Mouse (Mus musculus): Measurements from ENCODE around the gene Nup160. TPM values are rescaled to one million over a fixed set of nuclear protein-coding genes. Genes with fewer than 3 reads are reported as not detected.

Gene Nup160
- polyA plus RNA-seq, 1 experiment from 2014 or later: 16.2 TPM

DNA sequence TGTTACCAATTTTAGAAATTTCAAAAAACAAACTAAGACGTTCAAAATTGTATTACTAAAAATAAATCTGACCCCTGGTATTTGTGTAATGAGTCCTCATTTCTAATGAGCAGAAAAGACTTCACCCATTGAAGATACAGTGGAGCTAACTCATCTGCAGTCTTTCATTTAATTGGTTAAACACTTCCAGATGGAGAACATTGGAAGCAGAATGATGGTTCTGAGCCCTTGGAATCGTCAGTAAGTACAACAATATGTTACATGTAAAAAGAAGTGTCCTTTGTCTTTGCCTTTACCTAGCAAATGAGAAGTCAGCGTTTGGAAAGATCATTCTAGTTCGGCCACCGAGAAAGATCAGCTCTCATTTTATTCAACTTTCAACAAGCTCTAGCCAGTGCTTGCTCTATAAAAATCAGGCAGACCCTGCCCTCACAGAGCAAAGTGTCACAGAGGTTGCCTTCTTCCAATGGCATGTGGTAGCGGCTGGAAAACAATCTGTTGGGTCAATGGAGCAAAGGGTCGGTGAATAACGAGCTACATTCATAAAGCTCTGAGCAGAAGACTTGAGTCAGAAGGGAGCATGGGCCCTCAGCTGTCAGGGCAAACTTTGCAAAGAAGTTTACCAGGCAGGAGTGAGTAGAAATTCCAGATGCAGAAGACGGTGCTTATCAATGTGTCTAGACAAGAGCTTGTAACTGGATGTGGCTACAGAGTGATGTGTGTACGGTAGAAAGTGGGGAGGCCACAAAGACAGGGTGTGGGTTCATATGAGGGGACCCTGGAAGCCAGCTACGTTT is 10.2 kb upstream of the Nup160 start:
- Histone ChIP-seq H3K4me1 (replicated peaks) (peaks cover 10% of the 10 kb centered on the region; the same call in 1 of the 2 replicates), H3K4me2 (no peak overlapping the region; the same call in 1 of the 2 replicates), H3K9ac (no peak overlapping the region), H3K36me3 (no peaks in the 10 kb centered on the region), H3K27me3 (no peaks in the 10 kb centered on the region), H3K4me3 (no peak overlapping the region), H3K27ac (no peak overlapping the region), H3K9me3 (replicated peaks) (0 out of 2 replicates have a peak, but pooled peaks cover 4% of the 10 kb centered on the region)
- WGBS: 47% methylated on average over 11 of the region's 11 CpGs
- ATAC-seq (replicated peaks; ENCODE audit: insufficient number of reproducible peaks, insufficient read depth, low FRiP score, low read depth): no peak

DNA sequence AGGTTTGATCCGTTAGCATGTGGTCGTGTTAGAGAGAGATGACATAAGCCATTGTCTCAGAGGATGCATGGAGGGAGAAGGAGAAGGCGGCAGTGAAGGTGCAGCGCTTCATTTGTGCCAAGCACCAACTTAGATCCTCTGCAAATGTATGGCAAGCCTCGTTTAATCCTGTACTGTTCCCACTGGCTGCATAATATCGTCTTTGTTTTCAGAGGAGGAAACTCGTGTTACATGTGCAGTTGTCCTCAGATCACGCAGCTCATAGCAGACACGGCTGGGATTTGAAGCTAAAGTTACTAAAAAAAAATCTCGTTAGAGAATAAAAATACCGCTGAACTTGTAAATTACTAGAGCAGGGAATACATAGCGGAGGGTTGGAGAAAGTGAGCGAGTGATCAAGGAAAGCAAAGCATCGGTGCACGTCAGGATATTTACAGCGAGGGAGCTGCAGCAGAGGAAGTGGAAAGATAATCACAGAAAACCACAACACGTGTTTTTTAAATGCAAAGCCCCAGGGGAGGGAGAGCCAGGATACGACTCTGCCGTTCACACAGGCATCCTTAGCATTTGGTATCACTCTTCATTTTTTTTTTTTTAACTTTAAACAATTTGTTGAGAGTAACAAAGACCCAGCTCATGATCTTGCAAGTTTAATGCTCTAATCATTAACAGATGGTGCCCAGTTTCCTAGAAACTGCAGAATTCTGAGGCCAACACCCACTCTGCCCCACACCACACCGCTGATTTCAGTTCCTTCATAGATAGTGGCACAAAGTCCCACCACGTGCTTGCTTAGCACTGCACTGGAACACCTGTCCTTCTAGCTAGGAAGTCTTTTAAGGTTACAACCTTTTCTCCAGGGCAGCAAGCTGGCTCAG is 9.4 kb upstream of the Nup160 start:
- WGBS: 26% methylated on average over 21 of the region's 21 CpGs
- ATAC-seq (replicated peaks; ENCODE audit: insufficient number of reproducible peaks, insufficient read depth, low FRiP score, low read depth): no peak; the same call in 1 of the 2 replicates
- no peak overlapping the region for H3K9ac ChIP-seq
- peak overlapping the region; percentile 43 for H3K4me2 ChIP-seq
- no peaks in the 10 kb centered on the region for H3K27me3 ChIP-seq
- 0 out of 2 replicates have a peak, but pooled peaks cover 4% of the 10 kb centered on the region for H3K9me3 ChIP-seq (replicated peaks)
- no peaks in the 10 kb centered on the region for H3K36me3 ChIP-seq
- H3K4me3 ChIP-seq: 0 out of 2 replicates have a peak overlapping the region, but pooled peaks have one; percentile 4
- H3K4me1 ChIP-seq (replicated peaks): peaks cover 10% of the 10 kb centered on the region; the same call in 1 of the 2 replicates
- no peak overlapping the region for H3K27ac ChIP-seq

GRCm38 (mm10) chr2:90670343-90670742 is 6.7 kb upstream of the Nup160 start:
- Histone ChIP-seq H3K27ac (no peak overlapping the region), H3K9me3 (replicated peaks) (0 out of 2 replicates have a peak, but pooled peaks cover 4% of the 10 kb centered on the region), H3K4me3 (no peak overlapping the region), H3K9ac (no peak overlapping the region), H3K27me3 (no peaks in the 10 kb centered on the region), H3K4me2 (no peak overlapping the region), H3K4me1 (replicated peaks) (peaks cover 10% of the 10 kb centered on the region; the same call in 1 of the 2 replicates), H3K36me3 (no peaks in the 10 kb centered on the region)
- 70% methylated on average over 6 of the region's 6 CpGs for WGBS
- no peak for ATAC-seq (replicated peaks; ENCODE audit: insufficient number of reproducible peaks, insufficient read depth, low FRiP score, low read depth)

DNA sequence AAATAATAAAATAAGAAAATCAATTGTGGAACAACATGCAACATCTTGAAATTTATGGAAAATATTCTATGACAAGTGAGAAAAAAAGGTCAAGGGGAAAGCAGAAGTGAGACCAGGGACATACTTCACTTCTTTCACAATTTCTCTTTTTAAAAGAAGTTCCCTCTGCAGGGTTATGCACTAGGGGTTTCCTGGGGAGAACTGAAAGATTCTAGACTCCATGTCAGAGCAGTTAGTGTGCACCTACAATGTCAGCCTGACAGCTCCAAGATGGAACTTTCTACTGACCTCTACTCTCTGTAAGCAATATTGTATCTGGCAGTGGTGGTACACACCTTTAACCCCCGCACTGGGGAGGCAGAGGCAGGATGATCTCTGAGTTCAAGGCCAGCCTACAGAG is 3.7 kb upstream of the Nup160 start:
- Histone ChIP-seq H3K9ac (no peak overlapping the region), H3K9me3 (replicated peaks) (0 out of 2 replicates have a peak, but pooled peaks cover 4% of the 10 kb centered on the region), H3K36me3 (no peaks in the 10 kb centered on the region), H3K27me3 (no peaks in the 10 kb centered on the region), H3K4me1 (replicated peaks) (peaks cover under 1% of the 10 kb centered on the region; the same call in 1 of the 2 replicates), H3K4me2 (no peak overlapping the region), H3K27ac (no peak overlapping the region), H3K4me3 (no peak overlapping the region)
- WGBS: 89% methylated on average over 1 of the region's 1 CpGs
- ATAC-seq (replicated peaks; ENCODE audit: insufficient number of reproducible peaks, insufficient read depth, low FRiP score, low read depth): no peak

GRCm38 (mm10) chr2:90674555-90674954 is 2.5 kb upstream of the Nup160 start:
- no peak overlapping the region for H3K4me2 ChIP-seq
- no peaks in the 10 kb centered on the region for H3K36me3 ChIP-seq
- H3K27ac ChIP-seq: no peak overlapping the region
- no peak for ATAC-seq (replicated peaks; ENCODE audit: insufficient number of reproducible peaks, insufficient read depth, low FRiP score, low read depth)
- H3K9ac ChIP-seq: no peak overlapping the region
- H3K4me3 ChIP-seq: no peak overlapping the region
- H3K4me1 ChIP-seq (replicated peaks): peaks cover under 1% of the 10 kb centered on the region
- no peaks in the 10 kb centered on the region for H3K27me3 ChIP-seq
- 93% methylated on average over 2 of the region's 2 CpGs for WGBS
- 0 out of 2 replicates have a peak, but pooled peaks cover 4% of the 10 kb centered on the region for H3K9me3 ChIP-seq (replicated peaks)

DNA sequence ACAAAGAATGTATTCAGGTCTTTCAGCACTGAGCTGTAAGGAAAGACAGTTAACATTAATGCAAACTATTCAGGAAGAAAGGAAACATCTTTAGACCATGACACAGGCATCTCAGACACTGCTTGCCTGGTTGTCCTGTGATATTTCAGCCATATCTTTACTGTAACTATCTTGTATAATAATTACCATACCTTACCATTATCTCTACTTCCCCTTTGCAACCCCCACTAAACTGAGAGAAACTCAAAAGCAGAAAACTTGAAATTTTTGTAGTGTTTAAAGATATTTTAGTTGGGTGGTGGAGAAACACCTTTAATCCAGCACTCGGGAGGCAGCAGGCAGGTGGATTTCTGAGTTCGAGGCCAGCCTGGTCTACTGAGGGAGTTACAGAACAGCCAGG is 1.5 kb upstream of the Nup160 start:
- Histone ChIP-seq H3K9me3 (replicated peaks) (no peaks in the 10 kb centered on the region), H3K27ac (no peak overlapping the region), H3K27me3 (no peaks in the 10 kb centered on the region), H3K4me3 (no peak overlapping the region), H3K36me3 (no peaks in the 10 kb centered on the region), H3K9ac (no peak overlapping the region), H3K4me1 (replicated peaks) (peaks cover 10% of the 10 kb centered on the region), H3K4me2 (no peak overlapping the region)
- WGBS: 67% methylated on average over 2 of the region's 2 CpGs
- no peak for ATAC-seq (replicated peaks; ENCODE audit: insufficient number of reproducible peaks, insufficient read depth, low FRiP score, low read depth)

GRCm38 (mm10) chr2:90678256-90679060 is 1.4 kb downstream of the Nup160 start:
- no peaks in the 10 kb centered on the region for H3K27me3 ChIP-seq
- peak overlapping the region; percentile 78 for H3K9ac ChIP-seq
- H3K4me3 ChIP-seq: peak overlapping the region; percentile 68
- H3K4me1 ChIP-seq (replicated peaks): peaks cover 13% of the 10 kb centered on the region
- no peaks in the 10 kb centered on the region for H3K9me3 ChIP-seq (replicated peaks)
- peak overlapping the region; percentile 96 for H3K27ac ChIP-seq
- H3K36me3 ChIP-seq: peaks cover 12% of the 10 kb centered on the region; the same call in 1 of the 2 replicates
- 31% methylated on average over 26 of the region's 26 CpGs for WGBS
- ATAC-seq (replicated peaks; ENCODE audit: insufficient number of reproducible peaks, insufficient read depth, low FRiP score, low read depth): peak; percentile 23; the same call in 1 of the 2 replicates
- H3K4me2 ChIP-seq: peak overlapping the region; percentile 93

- H3K27ac ChIP-seq: peak overlapping the region; percentile 96
- peak overlapping the region; percentile 78 for H3K9ac ChIP-seq
- ATAC-seq (replicated peaks; ENCODE audit: insufficient number of reproducible peaks, insufficient read depth, low FRiP score, low read depth): peak; percentile 93
- H3K9me3 ChIP-seq (replicated peaks): no peaks in the 10 kb centered on the region
- H3K4me1 ChIP-seq (replicated peaks): peaks cover 13% of the 10 kb centered on the region
- whole genome bisulfite sequencing: under 1% methylated on average over 61 of the region's 63 CpGs
- peak overlapping the region; percentile 93 for H3K4me2 ChIP-seq
- H3K4me3 ChIP-seq: peak overlapping the region; percentile 68
- peaks cover 18% of the 10 kb centered on the region; the same call in 1 of the 2 replicates for H3K36me3 ChIP-seq
- H3K27me3 ChIP-seq: no peaks in the 10 kb centered on the region
Observed at GRCm38 (mm10) chr2:90679061-90679810, 2.2 kb downstream of the Nup160 start.

DNA sequence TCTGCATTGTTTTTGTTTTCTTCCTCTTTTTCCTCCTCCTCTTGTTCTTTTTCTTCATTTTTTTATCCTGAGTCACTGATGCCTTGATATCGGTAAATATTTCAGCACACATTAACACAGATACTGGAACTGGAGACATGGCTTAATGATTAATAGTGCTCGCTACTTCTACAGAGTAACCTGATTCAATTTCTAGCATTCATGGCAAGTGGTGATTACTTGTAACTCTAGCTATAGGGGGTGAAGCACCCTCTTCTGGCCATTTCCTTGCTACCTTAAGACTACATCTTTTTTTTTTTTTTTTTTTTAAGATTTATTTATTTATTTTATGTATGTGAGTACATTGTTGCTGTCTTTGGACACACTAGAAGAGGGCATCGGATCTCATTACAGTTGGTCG is 23.9 kb downstream of the Nup160 start:
- Histone ChIP-seq H3K4me2 (no peak overlapping the region), H3K36me3 (peaks cover 91% of the 10 kb centered on the region), H3K4me3 (no peak overlapping the region), H3K27me3 (no peaks in the 10 kb centered on the region), H3K9me3 (replicated peaks) (no peaks in the 10 kb centered on the region), H3K9ac (no peak overlapping the region), H3K27ac (no peak overlapping the region), H3K4me1 (replicated peaks) (no peaks in the 10 kb centered on the region)
- no peak for ATAC-seq (replicated peaks; ENCODE audit: insufficient number of reproducible peaks, insufficient read depth, low FRiP score, low read depth)
- WGBS: 88% methylated on average over 4 of the region's 4 CpGs

DNA sequence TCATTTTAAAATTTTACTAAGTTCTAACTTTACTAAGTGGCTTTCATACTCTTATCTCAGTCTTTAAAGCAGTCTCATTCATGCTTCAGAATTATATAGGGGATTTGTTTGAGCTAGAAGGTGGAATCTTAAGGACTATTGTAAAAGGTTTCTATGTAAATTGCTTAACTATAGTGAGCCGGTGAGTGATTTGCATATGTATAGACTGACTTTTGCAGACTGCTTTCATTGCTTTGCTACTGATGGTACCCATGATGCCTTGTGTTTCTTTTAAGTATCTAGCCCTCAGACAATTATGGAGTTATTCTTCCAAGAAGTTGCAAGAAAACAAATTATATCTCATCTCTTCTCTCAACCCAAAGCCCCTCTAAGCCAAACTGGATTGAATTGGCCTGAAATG is 31.5 kb downstream of the Nup160 start:
- WGBS: 92% methylated on average over 1 of the region's 1 CpGs
- Histone ChIP-seq H3K4me3 (no peak overlapping the region), H3K9ac (no peak overlapping the region), H3K27ac (no peak overlapping the region), H3K4me2 (no peak overlapping the region), H3K27me3 (no peaks in the 10 kb centered on the region), H3K36me3 (peaks cover 86% of the 10 kb centered on the region), H3K9me3 (replicated peaks) (no peaks in the 10 kb centered on the region), H3K4me1 (replicated peaks) (no peaks in the 10 kb centered on the region)
- no peak for ATAC-seq (replicated peaks; ENCODE audit: insufficient number of reproducible peaks, insufficient read depth, low FRiP score, low read depth)

All from heart, embryonic 15.5 days (tissue).